Mouse (Mus musculus) spleen, postnatal 10 days (tissue): ENCODE results near the gene Ahcy.
"Not testable (repeated sequence)": the region's sequence is repeated elsewhere in the genome, so short reads cannot be mapped to it uniquely, and the experiment has no call there.

Experiments used
- DNase-seq, 2 experiments: peaks; one replicate each; pipeline ENCODE4 v3.0.0; 2021 to 2022; ENCODE audit warnings: low spot score in 2 of 2

Ahcy gene

DNA sequence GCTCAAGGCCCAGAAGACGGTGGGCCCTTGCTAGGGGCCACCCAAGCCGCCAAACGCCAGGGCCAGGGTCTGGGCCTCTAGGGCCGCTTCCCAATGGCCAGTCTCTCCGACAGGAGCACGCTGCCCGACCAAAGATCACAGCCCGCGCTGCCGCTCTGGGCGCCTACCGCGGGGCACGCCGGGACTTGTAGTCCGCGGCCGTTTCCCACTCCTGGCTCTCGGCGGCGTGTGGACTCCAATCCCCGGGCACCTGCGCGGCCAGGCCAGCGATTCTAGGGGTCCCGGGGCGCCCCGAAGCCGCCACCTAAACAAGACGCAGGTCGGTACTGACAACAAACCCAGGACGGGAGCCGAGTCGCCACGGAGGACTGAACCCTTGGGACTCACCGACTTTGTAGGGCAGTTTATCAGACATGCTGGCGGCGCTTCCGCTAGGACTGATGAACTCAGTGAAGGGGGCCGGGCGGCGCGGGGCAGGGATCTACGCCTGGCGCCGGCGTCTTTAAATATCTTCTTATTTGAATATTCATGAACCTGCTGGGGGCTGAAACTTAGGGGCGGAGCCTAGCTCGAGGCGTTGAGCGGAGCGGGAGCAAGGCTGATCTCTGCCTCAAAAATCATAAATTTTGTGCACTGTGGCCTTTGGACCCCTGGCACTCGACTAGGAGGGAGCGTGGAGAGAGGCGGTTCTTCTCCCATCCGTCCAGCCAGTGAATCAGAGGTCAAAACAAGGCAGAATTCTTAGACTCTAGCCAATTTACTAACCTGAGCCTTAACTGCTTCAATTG lies at the start of gene Ahcy:
Gene Ahcy (minus strand): TSS at position 520 of the 788 bp plus-strand sequence.
- DNase-seq: peak; percentile 91

DNA sequence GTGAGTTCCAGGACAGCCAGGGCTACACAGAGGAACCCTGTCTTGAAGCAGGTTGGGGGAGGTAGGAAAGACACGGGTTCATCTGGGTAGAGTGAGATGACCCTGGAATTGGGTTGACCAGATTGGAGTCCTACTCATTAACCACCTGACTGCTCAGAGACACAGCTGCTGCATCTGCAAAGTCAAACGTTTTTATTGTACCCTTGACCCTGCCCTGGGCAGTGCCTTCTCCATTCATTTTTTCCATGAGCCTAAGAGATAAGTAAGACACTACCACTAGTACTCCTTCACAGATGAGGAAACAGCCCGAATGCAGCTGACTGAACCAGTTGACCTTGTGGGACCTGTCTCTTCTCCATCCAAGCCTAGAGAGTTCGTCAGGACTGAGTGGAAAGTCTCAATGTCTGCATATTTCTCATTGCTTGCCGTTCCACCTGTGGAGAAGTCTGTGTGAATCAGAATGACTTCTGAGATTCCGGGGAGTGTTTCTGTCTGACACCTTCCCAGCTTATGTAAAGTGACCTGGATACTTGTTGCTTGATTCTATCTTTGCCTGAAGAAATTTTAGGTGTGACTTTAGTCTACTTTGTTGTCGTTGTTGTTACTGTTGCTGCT lies 41.0 kb upstream of the Ahcy start:
- DNase-seq: no peak

DNA sequence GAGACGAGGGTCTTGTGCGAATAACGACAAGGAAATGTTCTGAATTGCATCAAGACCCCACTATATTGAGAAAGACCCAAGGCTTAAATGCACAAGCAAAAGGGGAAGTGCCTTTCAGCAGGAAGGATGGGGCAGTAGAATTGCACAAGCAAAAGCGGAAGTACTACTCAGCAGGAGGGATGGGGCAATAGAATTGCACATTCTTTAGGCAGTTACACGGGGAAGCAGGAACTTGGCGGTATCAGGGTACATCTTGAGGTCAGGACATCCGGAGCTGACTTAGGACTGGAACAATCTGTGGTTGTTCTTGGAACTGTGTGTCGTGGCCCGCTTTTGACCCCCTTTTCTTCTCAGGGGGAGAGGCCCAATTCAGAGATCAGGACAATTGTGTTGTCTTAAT lies 33.0 kb upstream of the Ahcy start:
- DNase-seq: not testable (repeated sequence)

DNA sequence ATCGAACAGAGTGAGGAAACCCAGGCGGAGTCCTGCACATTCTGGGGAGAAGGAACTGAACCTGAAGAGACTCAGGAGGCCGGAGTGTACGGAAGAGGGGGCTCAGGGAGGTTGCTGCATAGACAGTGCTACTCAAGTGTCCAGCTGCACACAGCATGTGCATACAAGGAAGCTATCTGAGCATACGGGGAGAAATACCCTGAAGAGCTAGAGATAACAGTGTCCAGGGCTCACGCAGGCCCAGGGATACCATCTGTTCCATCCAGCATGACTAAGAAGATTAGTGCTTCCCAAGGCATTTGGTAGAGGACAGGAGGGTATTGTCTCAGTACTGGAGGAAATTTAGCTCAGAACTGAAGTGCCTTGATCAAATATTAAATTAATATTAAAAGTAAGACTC lies 29.3 kb upstream of the Ahcy start:
- DNase-seq: no peak

DNA sequence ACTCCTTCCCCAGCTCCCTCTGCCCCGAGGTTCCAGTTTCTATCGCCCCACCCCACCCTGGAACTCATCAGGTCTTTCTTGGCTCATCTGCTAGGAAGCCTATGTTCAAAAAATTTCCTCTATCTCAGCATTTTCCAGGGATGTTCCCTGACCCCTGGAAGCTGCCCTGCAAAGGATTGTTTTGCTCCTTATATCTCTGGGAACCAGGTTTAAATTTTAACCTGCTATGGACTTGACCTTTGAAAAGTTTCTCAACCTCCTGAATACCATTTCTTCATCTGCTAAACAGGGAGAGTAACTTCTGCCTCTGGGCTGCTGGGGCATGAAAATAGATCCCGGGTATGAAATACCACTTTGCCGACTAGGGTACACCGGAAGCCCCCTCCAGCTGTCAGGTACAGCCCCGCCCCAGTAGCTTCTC lies 27.5 kb upstream of the Ahcy start:
- DNase-seq: no peak

DNA sequence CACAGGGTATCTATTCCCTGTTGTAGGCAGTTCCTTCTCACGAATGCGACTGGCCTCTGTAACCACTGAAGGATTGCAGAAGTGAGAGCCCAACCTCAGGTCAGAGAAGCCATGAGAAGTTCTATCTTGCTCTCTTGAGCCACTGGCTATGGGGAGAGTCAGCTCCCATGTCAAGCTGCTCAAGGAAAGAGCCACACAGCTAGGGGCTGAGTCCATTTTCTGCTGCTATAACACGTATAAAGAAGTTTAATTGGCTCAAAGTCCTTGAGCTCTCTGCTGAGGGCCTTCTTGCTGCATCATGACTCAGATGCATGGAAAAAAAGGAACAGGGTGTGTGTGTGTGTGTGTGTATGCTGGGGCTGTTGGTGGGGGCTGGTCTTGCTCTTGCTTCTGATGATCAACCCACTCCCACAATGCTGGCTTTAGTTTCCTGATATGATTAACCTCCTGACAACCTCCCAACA lies 26.5 kb upstream of the Ahcy start:
- no peak for DNase-seq

DNA sequence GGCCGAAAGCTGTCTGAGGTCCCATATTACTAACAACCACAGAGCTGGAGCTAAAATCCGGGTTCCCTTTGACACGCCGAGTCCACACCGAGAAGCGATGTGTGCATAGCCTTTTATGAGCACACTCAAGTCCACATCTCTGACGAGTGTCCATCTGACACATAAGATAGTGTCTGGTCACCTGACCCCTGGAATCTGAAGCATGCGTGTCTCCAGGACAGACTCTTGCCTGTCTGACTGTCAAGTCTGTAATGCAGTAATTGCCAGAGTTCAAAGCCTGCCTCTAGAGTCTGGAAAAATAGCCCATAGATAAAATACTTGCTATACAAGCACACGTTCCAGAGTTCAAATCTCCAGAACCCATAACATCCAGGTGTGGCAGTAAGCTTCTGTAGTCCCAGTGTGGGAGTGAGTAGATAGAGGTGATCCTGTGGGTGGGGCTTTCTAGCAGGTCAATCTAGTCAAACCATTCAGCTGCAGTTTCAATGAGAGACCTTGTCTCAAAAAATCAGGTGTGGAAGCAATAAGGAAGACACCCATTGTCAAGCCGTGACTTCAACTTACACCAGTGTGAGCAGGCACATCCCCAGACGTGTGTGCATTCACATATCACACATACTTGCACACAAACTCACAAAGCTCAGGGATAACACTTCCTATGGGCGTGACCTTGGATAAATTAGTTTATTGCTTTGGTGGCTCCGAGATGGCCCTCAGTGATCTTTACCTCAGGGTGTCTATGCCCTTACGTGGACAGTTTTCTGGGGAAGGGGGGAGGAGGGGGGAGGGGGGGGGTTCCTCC lies 25.9 kb upstream of the Ahcy start:
- no peak for DNase-seq

DNA sequence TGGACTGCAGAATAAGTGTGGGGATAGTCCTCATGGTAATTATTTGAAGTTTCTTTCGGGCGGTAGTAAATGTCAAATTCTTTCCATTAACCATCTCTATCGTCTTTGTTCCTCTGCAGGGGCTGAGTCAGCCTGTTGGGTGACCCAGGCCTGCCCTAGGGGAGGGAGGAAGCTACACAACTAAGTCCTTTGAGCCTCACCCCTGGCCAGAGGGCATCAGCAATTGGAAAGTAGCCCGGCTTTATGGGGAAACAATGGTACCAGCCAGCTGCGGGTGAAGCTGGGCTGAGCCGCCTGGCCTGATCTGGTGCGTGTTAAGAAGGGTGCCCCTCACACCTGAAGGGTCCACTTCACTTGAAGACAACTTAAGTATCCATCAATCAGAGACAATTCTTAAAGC lies 25.1 kb upstream of the Ahcy start:
- DNase-seq: no peak

DNA sequence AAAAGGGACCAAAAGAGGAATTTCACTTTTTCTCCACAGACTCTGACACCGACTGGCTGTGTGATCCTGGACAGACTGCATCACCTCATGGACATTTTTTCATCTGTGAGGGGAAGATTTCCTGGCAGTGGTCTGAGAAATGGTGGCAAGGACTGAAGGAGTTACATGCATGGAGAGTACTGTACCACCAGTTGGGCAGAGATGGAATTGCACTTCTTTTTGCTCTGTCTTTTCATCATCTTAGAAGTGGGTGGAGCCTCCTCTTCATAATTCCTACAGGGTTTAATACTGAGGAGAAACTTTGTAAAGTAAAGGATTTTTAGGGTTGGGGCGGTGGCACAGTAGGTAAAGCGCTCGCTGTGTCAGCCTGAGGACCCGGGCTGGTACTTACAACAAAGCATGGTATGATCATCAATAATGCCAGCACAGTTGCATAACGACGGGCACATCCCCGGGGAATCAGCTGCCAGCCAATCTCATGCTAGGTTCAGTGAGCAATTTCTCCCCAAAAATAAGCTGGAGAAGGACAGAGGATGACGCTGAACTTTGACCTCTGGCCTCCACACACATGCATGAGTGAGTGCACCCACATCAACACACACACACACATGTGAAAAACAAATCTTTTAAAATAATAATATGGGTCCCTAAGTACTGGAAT lies 24.6 kb upstream of the Ahcy start:
- no peak for DNase-seq

DNA sequence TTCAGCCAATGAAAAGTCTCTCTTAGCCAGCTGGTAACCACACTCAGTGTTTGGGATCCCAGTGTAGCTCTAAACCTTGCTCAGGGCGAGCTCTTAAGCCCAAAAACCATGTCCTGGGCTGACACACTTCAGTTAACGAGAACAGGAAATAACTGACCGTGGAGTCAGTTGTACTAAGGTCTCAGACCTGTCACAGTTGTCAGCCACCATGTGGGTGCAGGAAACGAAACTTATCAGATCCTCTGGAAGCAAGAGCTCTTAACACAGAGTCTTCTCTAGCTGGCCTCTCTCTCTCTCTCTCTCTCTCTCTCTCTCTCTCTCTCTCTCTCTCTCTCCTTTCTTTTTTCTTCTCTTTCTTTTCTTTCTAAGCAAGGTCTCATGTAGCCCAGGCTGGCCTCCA lies 19.1 kb upstream of the Ahcy start:
- DNase-seq: no peak

DNA sequence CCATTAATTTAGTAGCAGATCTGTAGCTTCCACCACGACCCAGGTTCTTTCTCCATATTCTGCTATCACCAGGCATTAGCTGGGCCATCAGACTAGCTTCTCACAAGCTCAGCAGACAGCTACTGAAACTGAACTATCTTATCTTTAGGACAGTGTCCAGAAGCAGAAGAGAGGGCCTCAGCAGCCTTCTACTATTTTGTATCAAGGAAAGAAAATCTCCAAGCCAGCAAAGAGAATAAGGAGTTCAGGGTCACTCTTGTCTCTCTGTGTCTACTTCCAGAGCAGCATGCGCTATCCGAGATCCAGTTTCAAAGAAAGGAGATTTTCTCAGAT lies 17.4 kb upstream of the Ahcy start:
- no peak for DNase-seq

DNA sequence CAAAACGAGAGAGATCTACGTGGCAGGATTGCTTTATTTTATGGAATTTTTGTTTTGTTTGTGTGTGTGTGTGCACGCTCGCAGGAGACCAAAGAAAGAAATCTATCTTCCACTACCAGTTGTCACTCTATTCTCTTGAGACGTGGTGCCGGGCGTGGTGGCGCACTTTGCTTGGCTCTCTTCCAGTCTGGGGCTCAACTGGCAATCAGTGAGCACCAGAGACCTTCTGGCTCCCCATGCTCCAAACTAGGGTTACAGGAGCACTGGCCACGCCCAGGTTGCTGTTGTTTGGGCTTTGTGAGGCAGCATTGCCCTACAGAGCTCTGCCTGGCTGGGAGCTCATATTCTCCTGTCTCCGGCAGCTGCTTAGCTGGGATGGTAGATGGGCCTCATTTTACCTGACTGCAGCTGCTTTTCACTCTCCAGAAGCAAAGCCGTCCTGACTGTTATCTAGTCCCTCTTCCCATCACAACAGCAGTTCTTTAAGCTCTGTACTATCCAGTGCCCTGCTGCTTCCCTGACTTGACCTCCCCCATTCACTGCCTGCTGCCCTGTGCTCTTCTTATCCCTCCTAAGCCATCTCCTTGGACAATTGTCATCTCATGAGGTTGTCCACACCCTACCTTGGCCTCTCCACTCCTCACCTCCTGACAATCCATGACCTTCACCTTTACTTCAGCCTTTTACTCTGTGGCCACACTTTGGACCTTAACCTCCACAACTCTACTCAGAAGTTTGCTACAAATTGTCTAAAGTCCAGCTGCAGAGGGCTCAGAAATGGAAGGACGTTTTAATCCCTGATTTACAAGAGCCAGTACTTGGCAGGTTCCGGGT lies 16.8 kb upstream of the Ahcy start:
- DNase-seq: peak; percentile 49 to 87

DNA sequence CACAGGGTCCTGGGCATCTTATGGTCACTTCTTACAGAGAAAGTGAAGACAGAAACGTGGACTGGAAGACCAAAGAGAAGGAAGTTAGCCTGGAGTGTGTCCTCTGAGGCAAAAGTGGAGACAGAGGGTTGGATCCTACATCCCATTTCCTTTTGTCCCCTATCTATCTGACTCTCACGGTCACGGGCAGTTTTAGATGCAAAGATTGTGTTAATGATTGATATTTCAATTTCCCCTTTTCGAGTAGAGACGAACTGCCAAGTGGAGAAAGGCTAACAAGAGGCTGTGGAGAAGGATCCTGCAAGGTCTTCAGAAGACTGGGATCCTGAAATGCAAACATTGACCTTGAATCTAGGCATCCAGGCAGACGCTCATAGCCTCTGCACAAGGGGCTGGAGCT lies 14.0 kb upstream of the Ahcy start:
- no peak for DNase-seq

DNA sequence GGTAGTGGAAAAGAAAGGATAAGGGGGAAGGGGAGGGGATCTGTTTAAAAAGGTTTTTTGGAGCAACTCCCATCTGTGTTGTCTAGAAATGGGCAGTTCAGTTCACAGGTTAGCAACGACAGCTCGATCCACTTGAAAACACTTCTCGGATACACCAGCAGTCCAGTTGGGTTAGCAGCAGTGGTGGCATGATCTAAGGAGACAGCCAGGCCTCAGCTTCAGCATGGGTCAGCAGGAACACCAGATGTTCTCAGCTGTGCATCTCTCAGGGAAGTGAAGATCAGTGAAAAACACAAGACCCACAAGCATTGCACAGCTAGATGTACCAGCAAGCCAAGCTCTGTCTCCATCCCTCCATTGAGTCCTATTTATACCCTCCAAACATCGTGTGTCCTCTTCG lies 12.0 kb upstream of the Ahcy start:
- DNase-seq: no peak

DNA sequence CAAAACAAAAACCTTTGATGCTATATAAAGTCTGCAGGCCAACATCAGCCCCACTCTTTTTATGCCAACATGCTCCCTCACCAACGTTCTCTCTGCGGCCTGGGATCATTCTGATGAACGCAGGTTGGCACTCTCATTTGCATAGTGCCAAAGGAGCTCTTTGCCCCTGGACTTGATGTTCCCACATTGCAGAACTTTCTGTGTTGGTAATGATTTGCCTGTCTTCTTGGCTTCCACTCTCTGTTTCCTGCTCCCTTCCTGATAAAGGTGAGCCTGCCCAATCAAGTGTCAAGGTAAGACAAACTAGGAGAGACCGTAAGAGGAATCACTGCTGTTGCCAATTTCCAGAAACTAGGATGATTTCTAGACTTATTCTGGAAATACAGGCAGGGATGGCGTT lies 10.2 kb upstream of the Ahcy start:
- DNase-seq: no peak

DNA sequence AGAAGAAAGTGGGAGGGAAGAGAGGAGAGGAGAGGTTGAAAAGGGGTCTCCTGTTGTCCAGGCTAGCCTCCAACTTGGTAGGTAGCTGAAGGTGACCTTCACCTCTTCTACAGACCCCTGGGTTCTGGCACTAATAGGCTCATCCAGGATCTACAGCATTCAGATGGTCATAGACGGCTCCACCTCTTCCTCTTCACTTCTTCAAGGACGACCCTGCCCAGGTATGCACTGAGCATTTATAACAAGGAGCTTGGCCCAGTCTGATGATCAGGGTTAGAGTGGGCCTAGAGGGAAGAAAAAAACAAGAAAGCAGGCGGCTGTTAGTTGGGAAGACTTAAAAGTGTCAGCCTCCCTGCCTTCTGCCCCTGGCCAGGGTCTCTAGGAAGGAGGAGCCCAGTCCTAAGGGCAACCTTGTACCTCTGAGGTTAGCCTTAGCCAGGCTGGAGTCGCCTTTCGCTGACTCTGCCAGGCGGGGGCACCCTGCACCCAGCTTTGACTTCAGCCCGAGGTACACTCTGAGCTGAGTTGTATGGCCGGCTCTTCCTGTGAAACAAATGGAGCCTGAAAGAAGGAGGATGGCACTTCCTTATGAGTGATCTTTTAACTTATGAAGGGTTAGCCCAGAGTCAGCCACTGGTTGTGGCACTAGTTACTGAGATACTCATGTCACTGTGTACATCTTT lies 8.0 kb upstream of the Ahcy start:
- DNase-seq: peak; percentile 58 to 83

DNA sequence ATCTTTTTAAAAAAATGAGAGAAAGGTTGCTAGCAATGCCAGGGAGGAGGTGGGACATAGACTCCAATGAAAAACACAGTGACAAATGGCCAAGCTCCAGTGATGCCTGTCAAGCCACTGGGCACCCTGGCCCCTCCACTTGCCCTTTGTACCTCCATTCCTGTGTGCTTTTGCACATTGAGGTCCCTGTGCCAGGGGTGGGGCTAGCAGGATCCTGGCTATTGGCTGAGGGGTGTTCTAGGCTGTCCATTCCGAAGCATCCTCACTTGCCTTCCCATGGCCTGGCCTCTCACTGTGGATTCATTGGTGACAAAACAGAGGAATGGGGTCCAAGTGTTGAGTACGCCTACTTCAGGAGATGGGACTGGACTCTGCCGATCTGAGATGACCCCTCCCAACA lies 6.8 kb upstream of the Ahcy start:
- DNase-seq: no peak

DNA sequence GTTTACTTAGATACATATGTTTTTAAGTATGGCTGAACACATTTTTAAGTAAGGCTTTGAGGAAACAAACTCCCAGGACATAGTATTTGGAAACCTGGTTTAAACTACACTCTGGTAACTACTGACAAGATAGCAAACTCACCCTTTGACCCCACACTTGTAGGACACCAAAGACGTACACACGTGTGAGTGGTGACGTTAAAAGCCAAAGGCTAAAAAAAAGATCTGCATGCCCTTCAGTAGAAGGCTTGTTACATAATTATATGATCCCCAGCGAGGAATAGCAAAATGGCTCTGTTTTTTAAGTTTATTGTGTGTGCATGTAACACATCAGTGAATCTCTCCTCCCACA lies 5.9 kb upstream of the Ahcy start:
- DNase-seq: no peak

DNA sequence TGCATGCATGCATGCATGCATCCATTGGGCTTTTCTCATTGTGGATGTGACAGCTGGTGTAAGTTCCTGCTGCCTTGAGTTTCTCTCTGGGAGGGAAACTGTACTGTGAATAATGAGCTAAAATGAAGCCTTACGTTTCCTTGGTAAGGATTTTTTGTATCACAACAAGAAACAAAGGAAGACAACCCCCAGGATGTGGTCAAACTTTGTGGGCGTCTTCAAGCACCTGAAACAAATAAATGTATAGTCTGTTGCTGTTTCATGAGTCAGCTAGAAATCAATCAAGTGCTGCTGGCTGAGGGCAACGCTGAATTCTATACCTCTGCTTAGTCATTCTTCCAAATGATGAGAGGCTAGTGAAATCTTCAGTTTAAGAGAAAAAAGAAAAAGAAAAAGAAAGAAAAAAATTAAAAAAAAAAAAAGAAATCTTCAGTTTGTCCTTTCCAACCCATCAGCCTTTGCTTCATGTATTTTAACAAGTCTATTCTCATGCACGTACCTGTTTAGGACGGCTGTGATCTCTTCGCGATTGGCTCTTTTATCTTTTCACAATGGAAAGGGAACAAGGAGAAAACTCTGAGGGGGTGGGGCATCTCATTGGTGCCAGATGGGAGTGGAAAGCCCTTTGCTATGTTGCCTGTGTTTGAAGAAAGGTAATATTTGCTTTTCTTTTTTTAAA lies 5.3 kb upstream of the Ahcy start:
- DNase-seq: no peak

DNA sequence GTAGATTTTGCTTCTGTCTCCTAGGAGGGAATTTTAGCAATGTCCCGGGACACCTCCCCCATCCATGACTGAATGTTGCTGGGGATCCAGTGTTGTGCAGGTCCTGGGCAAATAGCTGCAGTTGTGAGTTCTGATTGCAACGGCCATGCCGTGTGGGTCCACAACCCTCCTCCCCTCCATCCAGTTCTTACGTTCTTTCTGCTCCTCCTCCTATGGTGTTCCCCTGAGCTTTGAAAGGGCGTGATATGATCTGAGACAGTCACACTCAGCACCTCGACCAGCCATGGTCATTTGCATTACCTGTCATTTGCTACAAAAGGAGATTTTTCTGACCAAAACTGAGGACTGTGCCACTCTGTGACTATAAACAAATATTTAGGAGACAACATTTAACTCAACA lies 1.4 kb upstream of the Ahcy start:
- no peak for DNase-seq
